Mouse (Mus musculus) cerebellum, postnatal 36 days (tissue): ENCODE measurements at regions not wholly inside any gene's neighbourhood (a gene's known extent, or its start where the extent isn't known, plus 50 kb on each side); places are given as distances from the start of the nearest gene placed in this dataset.
"Not testable (repeated sequence)": the region's sequence is repeated elsewhere in the genome, so short reads cannot be mapped to it uniquely, and the experiment has no call there.

Experiments
- DNase-seq, 2 experiments: peaks; one replicate each; pipeline ENCODE4 v3.0.0; 2021 to 2022; ENCODE audit warnings: mixed read lengths in 2 of 2

GRCm38 (mm10) chr4:23341240-23341639 lies 853.1 kb upstream of the Pou3f2 start:
- DNase-seq: no peak

- DNase-seq: no peak
Observed at GRCm38 (mm10) chr4:23338481-23338880, 850.3 kb upstream of the Pou3f2 start.

GRCm38 (mm10) chr4:23300617-23301016 lies 812.5 kb upstream of the Pou3f2 start:
- DNase-seq: no peak

GRCm38 (mm10) chr4:23280087-23280486 lies 791.9 kb upstream of the Pou3f2 start:
- no peak for DNase-seq

- DNase-seq: no peak
Observed at GRCm38 (mm10) chr4:23275203-23275602, 787.0 kb upstream of the Pou3f2 start.

- no peak for DNase-seq
Observed at GRCm38 (mm10) chr4:23271947-23272346, 783.8 kb upstream of the Pou3f2 start.

GRCm38 (mm10) chr4:23260371-23260770 lies 772.2 kb upstream of the Pou3f2 start:
- peak in 1 of 2 experiments; percentile 7 for DNase-seq

- no peak for DNase-seq
Observed at GRCm38 (mm10) chr4:23234960-23235359, 746.8 kb upstream of the Pou3f2 start.

- not testable (repeated sequence) for DNase-seq
Observed at GRCm38 (mm10) chr4:23194756-23195155, 706.6 kb upstream of the Pou3f2 start.

- no peak for DNase-seq
Observed at GRCm38 (mm10) chr4:23193384-23194135, 705.4 kb upstream of the Pou3f2 start.

- no peak for DNase-seq
Observed at GRCm38 (mm10) chr4:23173811-23174210, 685.6 kb upstream of the Pou3f2 start.

- DNase-seq: no peak
Observed at GRCm38 (mm10) chr4:23173330-23173729, 685.2 kb upstream of the Pou3f2 start.

GRCm38 (mm10) chr4:23148097-23148849 lies 660.1 kb upstream of the Pou3f2 start:
- no peak for DNase-seq

- no peak for DNase-seq
Observed at GRCm38 (mm10) chr4:23133386-23133785, 645.2 kb upstream of the Pou3f2 start.

GRCm38 (mm10) chr4:23101452-23101851 lies 613.3 kb upstream of the Pou3f2 start:
- DNase-seq: not testable (repeated sequence)

GRCm38 (mm10) chr4:23079521-23079920 lies 591.4 kb upstream of the Pou3f2 start:
- DNase-seq: no peak

- no peak for DNase-seq
Observed at GRCm38 (mm10) chr4:23077603-23078002, 589.4 kb upstream of the Pou3f2 start.

- DNase-seq: no peak
Observed at GRCm38 (mm10) chr4:23050701-23051317, 562.6 kb upstream of the Pou3f2 start.

GRCm38 (mm10) chr4:23037784-23038183 lies 549.6 kb upstream of the Pou3f2 start:
- no peak for DNase-seq

GRCm38 (mm10) chr4:23031271-23031670 lies 543.1 kb upstream of the Pou3f2 start:
- DNase-seq: no peak

GRCm38 (mm10) chr4:23022177-23022576 lies 534.0 kb upstream of the Pou3f2 start:
- DNase-seq: no peak

- DNase-seq: no peak
Observed at GRCm38 (mm10) chr4:23010346-23010745, 522.2 kb upstream of the Pou3f2 start.

GRCm38 (mm10) chr4:23009196-23009595 lies 521.0 kb upstream of the Pou3f2 start:
- DNase-seq: not testable (repeated sequence)

- DNase-seq: no peak
Observed at GRCm38 (mm10) chr4:22998994-22999393, 510.8 kb upstream of the Pou3f2 start.
